Mouse (Mus musculus): ENCODE measurements around the gene Hs3st5. TPM values are rescaled to one million over a fixed set of nuclear protein-coding genes. Genes with fewer than 3 reads are reported as not detected.
"Not testable (repeated sequence)": the region's sequence is repeated elsewhere in the genome, so short reads cannot be mapped to it uniquely, and the experiment has no call there.

The Hs3st5 gene
- polyA plus RNA-seq, 1 experiment from 2014 or later: 0.85 TPM

DNA sequence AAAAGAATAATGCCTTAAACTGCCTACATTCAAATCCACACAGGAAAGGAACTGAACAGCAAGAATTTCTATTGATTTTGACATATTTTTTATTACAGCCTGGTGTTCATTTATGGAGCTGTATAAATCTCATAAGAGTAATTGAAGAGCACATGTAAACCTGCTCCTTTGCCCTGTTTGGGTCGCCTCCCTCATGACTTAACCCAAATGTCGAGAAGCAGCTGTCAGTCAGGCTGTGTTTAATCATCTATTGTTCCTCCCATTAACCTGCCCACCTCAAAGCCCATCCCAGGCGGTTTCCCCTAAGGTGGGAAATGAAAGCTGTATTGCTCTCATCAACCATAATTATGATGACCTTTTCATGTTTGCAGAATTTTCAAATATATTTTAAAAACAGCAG, 65.9 kb downstream of the Hs3st5 start:
- DNase-seq (ENCODE audit: low spot score): no peak
- Histone ChIP-seq H3K36me3 (ENCODE audit: control insufficient read depth, insufficient read depth, low read length) (no peaks in the 10 kb centered on the region), H3K9ac (ENCODE audit: low read length) (no peak overlapping the region), H3K4me1 (ENCODE audit: control insufficient read depth, insufficient read depth, low read length) (no peaks in the 10 kb centered on the region), H3K27me3 (ENCODE audit: control insufficient read depth, insufficient read depth, low read length) (no peaks in the 10 kb centered on the region), H3K4me3 (ENCODE audit: low read depth, low read length) (no peak overlapping the region), H3K27ac (replicated peaks; ENCODE audit: low read depth, low read length) (no peak overlapping the region), H3K4me2 (ENCODE audit: low read depth, severe bottlenecking) (no peak overlapping the region), H3K9me3 (ENCODE audit: control insufficient read depth, low read length) (no peaks in the 10 kb centered on the region)
- 61% methylated on average over 3 of the region's 3 CpGs for WGBS
- ATAC-seq (ENCODE audit: insufficient number of reproducible peaks, low FRiP score, low TSS enrichment, low read depth): no peak

DNA sequence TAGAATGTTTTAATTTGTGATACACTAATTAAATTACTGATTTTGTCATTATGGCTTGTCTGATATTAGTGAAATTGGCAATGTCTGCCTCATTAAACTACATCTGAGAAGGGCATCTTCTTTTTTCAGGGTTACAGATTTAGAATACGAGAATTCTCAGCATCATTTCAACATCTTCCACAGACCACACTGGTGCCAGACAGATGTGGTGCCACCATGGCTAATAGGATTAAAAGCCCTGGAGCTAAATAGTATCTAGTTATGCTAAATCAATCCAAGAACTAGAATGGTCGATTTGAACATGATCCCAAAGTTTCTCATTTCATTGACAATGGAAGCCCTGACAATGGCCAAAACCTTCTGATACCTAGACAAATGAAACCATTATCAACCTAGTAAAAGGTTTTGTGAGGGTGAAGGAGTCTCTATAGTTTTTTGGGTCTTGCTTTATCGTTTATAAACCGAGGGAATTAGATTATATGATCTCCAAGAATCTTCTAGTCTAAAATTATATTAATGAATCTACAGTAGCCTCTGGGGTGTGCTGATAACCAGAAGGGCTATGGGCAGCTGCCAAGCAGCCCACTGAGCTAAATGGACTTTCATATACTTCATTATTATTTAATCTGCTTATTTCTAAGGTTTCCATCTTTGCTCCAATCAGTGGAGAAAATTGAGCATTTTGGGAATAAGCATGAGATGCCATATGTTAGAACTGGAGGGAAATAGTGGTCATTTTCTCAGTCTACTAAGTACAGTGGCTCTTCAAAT, 71.9 kb downstream of the Hs3st5 start:
- no peaks in the 10 kb centered on the region for H3K4me1 ChIP-seq (ENCODE audit: control insufficient read depth, insufficient read depth, low read length)
- no peaks in the 10 kb centered on the region for H3K27me3 ChIP-seq (ENCODE audit: control insufficient read depth, insufficient read depth, low read length)
- no peak for ATAC-seq (ENCODE audit: insufficient number of reproducible peaks, low FRiP score, low TSS enrichment, low read depth)
- no peaks in the 10 kb centered on the region for H3K36me3 ChIP-seq (ENCODE audit: control insufficient read depth, insufficient read depth, low read length)
- no peaks in the 10 kb centered on the region for H3K9me3 ChIP-seq (ENCODE audit: control insufficient read depth, low read length)
- H3K9ac ChIP-seq (ENCODE audit: low read length): no peak overlapping the region
- H3K4me3 ChIP-seq (ENCODE audit: low read depth, low read length): no peak overlapping the region
- H3K4me2 ChIP-seq (ENCODE audit: low read depth, severe bottlenecking): no peak overlapping the region
- WGBS: 78% methylated on average over 4 of the region's 4 CpGs
- no peak overlapping the region for H3K27ac ChIP-seq (replicated peaks; ENCODE audit: low read depth, low read length)
- DNase-seq (ENCODE audit: low spot score): no peak

DNA sequence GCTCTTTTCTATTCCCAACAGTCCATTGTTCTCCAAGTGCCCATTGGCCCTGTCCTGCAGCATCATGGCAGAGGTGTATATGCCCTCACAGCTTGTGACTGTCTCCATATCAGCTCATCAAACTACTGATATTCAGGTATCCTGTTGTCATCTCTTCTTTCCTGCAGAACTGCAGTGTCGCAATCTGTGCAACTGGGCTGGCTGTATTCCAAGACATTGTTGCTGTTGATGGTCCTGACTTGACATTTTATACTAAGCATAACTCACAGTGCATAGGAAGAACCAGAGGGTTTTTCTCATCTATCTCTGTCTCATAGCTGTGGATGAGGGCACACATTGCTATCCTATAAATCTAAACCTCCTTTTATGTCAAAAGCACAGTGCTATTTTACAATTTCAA, 103.8 kb downstream of the Hs3st5 start:
- DNase-seq (ENCODE audit: low spot score) (no peak), ATAC-seq (ENCODE audit: insufficient number of reproducible peaks, low FRiP score, low TSS enrichment, low read depth) (no peak)
- Histone ChIP-seq H3K36me3 (ENCODE audit: control insufficient read depth, insufficient read depth, low read length) (no peaks in the 10 kb centered on the region), H3K27ac (replicated peaks; ENCODE audit: low read depth, low read length) (no peak overlapping the region), H3K9ac (ENCODE audit: low read length) (no peak overlapping the region), H3K4me2 (ENCODE audit: low read depth, severe bottlenecking) (no peak overlapping the region), H3K4me3 (ENCODE audit: low read depth, low read length) (no peak overlapping the region), H3K27me3 (ENCODE audit: control insufficient read depth, insufficient read depth, low read length) (no peaks in the 10 kb centered on the region), H3K9me3 (ENCODE audit: control insufficient read depth, low read length) (no peaks in the 10 kb centered on the region), H3K4me1 (ENCODE audit: control insufficient read depth, insufficient read depth, low read length) (no peaks in the 10 kb centered on the region)
- 100% methylated on average over 1 of the region's 1 CpGs for WGBS

DNA sequence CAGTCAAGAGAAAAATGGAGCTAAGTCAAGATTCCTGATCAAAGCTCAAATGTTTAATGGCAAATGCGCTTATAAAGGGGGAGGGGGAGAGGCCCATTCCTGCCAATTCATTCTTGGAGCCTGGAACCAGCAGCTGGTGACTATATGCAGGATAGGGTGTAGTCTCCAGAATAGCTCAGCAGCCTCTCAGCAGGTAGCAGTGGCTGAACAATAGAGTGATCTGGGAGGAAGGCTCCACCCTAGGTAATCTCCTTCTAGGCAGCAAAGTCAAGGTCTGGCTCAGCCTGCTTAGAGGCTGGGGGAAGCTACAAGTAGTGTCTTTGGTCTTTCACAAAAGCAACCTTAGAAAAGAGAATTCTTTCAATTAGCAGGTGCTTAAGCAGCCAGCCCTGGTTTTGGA, 104.8 kb downstream of the Hs3st5 start:
- WGBS: 36% methylated on average over 1 of the region's 1 CpGs
- not testable (repeated sequence) for H3K27me3 ChIP-seq (ENCODE audit: control insufficient read depth, insufficient read depth, low read length); H3K9ac ChIP-seq (ENCODE audit: low read length); H3K9me3 ChIP-seq (ENCODE audit: control insufficient read depth, low read length); DNase-seq (ENCODE audit: low spot score); H3K36me3 ChIP-seq (ENCODE audit: control insufficient read depth, insufficient read depth, low read length); ATAC-seq (ENCODE audit: insufficient number of reproducible peaks, low FRiP score, low TSS enrichment, low read depth); H3K4me3 ChIP-seq (ENCODE audit: low read depth, low read length); H3K4me2 ChIP-seq (ENCODE audit: low read depth, severe bottlenecking); H3K4me1 ChIP-seq (ENCODE audit: control insufficient read depth, insufficient read depth, low read length); H3K27ac ChIP-seq (replicated peaks; ENCODE audit: low read depth, low read length)

DNA sequence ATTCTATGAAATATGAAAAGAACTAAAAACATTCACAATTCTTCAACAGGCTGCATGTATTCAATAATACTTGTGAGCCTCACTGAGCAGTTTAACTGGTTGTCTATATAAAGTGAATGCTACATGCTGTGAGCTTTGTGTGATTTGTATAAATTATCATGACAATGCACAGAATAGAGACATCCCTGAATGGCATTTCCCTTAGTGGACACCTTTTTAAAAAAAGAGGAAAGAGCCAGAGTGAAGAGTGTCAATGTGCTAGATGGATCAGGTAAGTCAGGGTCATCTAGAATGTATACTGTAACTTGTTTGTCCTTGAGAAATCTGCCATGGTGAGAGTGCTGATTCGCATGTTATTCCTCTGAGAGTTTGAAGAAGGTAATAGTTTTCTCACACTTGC, 116.4 kb downstream of the Hs3st5 start:
- H3K4me2 ChIP-seq (ENCODE audit: low read depth, severe bottlenecking): no peak overlapping the region
- no peaks in the 10 kb centered on the region for H3K4me1 ChIP-seq (ENCODE audit: control insufficient read depth, insufficient read depth, low read length)
- no peaks in the 10 kb centered on the region for H3K9me3 ChIP-seq (ENCODE audit: control insufficient read depth, low read length)
- 81% methylated on average over 1 of the region's 1 CpGs for WGBS
- H3K27me3 ChIP-seq (ENCODE audit: control insufficient read depth, insufficient read depth, low read length): no peaks in the 10 kb centered on the region
- DNase-seq (ENCODE audit: low spot score) (no peak), ATAC-seq (ENCODE audit: insufficient number of reproducible peaks, low FRiP score, low TSS enrichment, low read depth) (no peak)
- no peak overlapping the region for H3K4me3 ChIP-seq (ENCODE audit: low read depth, low read length)
- H3K9ac ChIP-seq (ENCODE audit: low read length): no peak overlapping the region
- no peak overlapping the region for H3K27ac ChIP-seq (replicated peaks; ENCODE audit: low read depth, low read length)
- no peaks in the 10 kb centered on the region for H3K36me3 ChIP-seq (ENCODE audit: control insufficient read depth, insufficient read depth, low read length)

DNA sequence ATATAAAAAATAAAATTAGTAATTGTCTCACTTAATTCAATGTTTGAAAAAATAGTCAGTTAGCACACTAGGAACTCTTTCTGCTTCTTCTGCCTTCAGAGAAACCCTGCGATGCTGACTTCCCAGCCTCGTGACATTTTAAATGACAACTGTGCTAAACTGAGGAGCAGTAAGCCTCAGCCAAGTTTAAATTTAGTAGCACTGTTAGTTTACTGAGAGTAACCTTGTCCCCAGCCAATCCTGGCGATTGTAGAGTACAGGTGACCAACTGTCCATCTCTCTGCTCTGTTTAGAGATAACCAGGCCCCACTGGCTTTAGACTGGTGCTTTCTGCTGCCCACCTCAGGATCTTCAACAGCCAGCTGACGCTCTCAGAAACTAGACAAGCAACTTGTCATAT, 121.3 kb downstream of the Hs3st5 start:
- no peaks in the 10 kb centered on the region for H3K36me3 ChIP-seq (ENCODE audit: control insufficient read depth, insufficient read depth, low read length)
- no peaks in the 10 kb centered on the region for H3K4me1 ChIP-seq (ENCODE audit: control insufficient read depth, insufficient read depth, low read length)
- no peak overlapping the region for H3K4me3 ChIP-seq (ENCODE audit: low read depth, low read length)
- no peaks in the 10 kb centered on the region for H3K27me3 ChIP-seq (ENCODE audit: control insufficient read depth, insufficient read depth, low read length)
- H3K27ac ChIP-seq (replicated peaks; ENCODE audit: low read depth, low read length): no peak overlapping the region
- H3K9ac ChIP-seq (ENCODE audit: low read length): no peak overlapping the region
- no peak for DNase-seq (ENCODE audit: low spot score)
- ATAC-seq (ENCODE audit: insufficient number of reproducible peaks, low FRiP score, low TSS enrichment, low read depth): no peak
- H3K4me2 ChIP-seq (ENCODE audit: low read depth, severe bottlenecking): no peak overlapping the region
- H3K9me3 ChIP-seq (ENCODE audit: control insufficient read depth, low read length): no peaks in the 10 kb centered on the region
- 90% methylated on average over 4 of the region's 4 CpGs for WGBS

DNA sequence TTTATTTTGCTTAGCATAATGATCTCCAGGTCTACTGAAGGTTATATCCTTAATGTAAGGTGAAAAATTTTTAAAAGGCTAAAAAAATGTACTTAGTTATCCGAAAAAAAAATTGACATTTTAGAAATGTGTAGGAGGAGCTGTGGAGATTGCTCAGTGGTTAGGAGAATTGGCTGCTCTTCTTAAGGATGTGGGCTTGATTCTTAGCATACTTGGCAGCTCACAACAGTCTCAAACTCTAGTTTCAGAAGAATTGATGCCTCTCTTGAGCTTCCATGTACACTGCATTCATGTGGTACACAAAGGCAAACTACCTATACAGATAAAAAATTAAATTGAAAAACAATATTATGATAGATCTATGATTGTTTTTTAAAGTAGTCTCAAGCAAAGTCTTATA, 125.1 kb downstream of the Hs3st5 start:
- no peak for ATAC-seq (ENCODE audit: insufficient number of reproducible peaks, low FRiP score, low TSS enrichment, low read depth)
- Histone ChIP-seq H3K27ac (replicated peaks; ENCODE audit: low read depth, low read length) (no peak overlapping the region), H3K4me1 (ENCODE audit: control insufficient read depth, insufficient read depth, low read length) (no peaks in the 10 kb centered on the region), H3K9ac (ENCODE audit: low read length) (no peak overlapping the region), H3K4me3 (ENCODE audit: low read depth, low read length) (no peak overlapping the region), H3K9me3 (ENCODE audit: control insufficient read depth, low read length) (no peaks in the 10 kb centered on the region), H3K4me2 (ENCODE audit: low read depth, severe bottlenecking) (no peak overlapping the region), H3K36me3 (ENCODE audit: control insufficient read depth, insufficient read depth, low read length) (no peaks in the 10 kb centered on the region), H3K27me3 (ENCODE audit: control insufficient read depth, insufficient read depth, low read length) (no peaks in the 10 kb centered on the region)
- 82% methylated on average over 1 of the region's 1 CpGs for WGBS
- DNase-seq (ENCODE audit: low spot score): no peak

DNA sequence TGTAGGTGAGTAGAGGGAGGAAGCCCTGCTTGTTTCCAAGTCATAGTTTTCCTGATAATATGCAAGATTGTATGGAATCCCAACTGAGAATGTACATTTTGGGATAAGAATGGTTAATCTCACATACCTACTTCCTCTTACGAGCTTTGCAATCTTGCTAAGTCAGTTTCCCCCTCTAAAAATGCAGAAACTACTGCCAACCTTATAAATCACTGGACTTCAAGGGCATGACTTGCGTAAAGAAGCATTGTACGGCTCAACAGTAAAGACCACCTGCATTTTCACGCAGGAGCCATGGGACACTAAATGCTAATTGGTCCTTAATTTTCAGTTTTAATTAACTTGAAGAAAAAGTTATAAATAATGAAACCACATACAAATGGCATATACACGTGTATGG, 144.0 kb downstream of the Hs3st5 start:
- no peak overlapping the region for H3K27ac ChIP-seq (replicated peaks; ENCODE audit: low read depth, low read length)
- no peaks in the 10 kb centered on the region for H3K4me1 ChIP-seq (ENCODE audit: control insufficient read depth, insufficient read depth, low read length)
- H3K4me3 ChIP-seq (ENCODE audit: low read depth, low read length): no peak overlapping the region
- H3K27me3 ChIP-seq (ENCODE audit: control insufficient read depth, insufficient read depth, low read length): no peaks in the 10 kb centered on the region
- ATAC-seq (ENCODE audit: insufficient number of reproducible peaks, low FRiP score, low TSS enrichment, low read depth) (no peak), DNase-seq (ENCODE audit: low spot score) (no peak)
- no peak overlapping the region for H3K4me2 ChIP-seq (ENCODE audit: low read depth, severe bottlenecking)
- 60% methylated on average over 5 of the region's 5 CpGs for WGBS
- no peak overlapping the region for H3K9ac ChIP-seq (ENCODE audit: low read length)
- H3K36me3 ChIP-seq (ENCODE audit: control insufficient read depth, insufficient read depth, low read length): no peaks in the 10 kb centered on the region
- no peaks in the 10 kb centered on the region for H3K9me3 ChIP-seq (ENCODE audit: control insufficient read depth, low read length)

DNA sequence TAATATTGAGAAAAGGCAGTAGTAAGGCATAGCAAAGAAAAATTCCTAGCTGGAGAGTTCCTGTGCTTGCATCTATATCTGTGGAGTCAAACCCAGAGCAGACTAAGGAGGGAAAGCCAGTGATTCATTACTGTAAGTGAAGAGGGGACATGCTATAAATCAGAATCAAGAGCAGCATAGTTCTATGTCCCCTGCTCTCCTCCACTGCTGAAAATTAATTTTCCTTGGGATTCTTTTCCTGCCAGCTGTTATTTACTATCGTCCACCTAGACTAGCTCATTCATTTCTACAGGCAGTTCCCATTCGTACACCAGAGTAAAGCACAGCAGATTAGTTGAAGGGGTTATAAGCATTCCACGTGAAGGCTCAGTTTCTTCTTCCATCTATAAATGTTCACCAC, 207.4 kb downstream of the Hs3st5 start:
- Histone ChIP-seq H3K4me2 (ENCODE audit: low read depth, severe bottlenecking) (no peak overlapping the region), H3K27me3 (ENCODE audit: control insufficient read depth, insufficient read depth, low read length) (no peaks in the 10 kb centered on the region), H3K4me3 (ENCODE audit: low read depth, low read length) (no peak overlapping the region), H3K4me1 (ENCODE audit: control insufficient read depth, insufficient read depth, low read length) (no peaks in the 10 kb centered on the region), H3K36me3 (ENCODE audit: control insufficient read depth, insufficient read depth, low read length) (no peaks in the 10 kb centered on the region), H3K9me3 (ENCODE audit: control insufficient read depth, low read length) (no peaks in the 10 kb centered on the region), H3K27ac (replicated peaks; ENCODE audit: low read depth, low read length) (no peak overlapping the region), H3K9ac (ENCODE audit: low read length) (no peak overlapping the region)
- WGBS: 82% methylated on average over 3 of the region's 3 CpGs
- ATAC-seq (ENCODE audit: insufficient number of reproducible peaks, low FRiP score, low TSS enrichment, low read depth) (no peak), DNase-seq (ENCODE audit: low spot score) (no peak)

Data from limb, embryonic 11.5 days (tissue).